Mouse (Mus musculus) monocyte, adult 59 days (primary cell): ENCODE measurements around the gene Efna3. TPM values are rescaled to one million over a fixed set of nuclear protein-coding genes. Genes with fewer than 3 reads are reported as not detected.

Source experiments
- total RNA-seq, 2 experiments: library from RNA; stranded (reverse); gene quantifications; one replicate each; pipeline ENCODE4 v1.2.4; 2023

Efna3 gene
- total RNA-seq: not detected

DNA sequence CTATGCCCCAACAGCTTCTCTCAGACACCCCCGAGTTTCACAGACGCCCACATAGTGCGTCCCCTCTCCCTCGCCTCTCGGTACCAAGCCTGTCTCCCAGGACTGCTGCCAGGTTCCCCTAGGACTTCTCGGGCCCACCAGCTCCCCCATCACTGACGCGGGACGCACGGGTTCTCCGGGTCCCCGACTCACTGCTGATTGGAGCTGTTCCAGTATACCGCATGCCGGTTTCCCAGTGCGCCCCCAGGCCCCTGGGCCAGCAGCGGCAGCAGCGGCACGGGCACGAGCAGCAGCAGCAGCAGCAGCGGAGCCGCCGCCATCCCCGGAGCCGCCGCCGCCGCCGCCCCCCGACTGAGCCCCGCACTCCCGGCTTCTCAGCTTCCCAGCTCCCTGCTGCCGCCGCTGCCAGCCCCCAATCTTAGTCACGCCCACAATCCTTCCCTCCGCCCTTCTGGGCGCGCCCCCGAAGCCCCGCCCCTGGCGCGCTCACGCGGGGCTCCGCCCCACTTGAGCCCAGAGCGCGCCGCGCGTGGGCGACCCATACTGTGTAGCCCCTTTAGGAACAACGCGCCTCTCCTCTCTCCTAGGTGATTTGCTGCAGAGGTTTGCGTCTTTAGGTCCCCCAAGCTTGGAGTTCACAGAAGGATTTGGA, at the start of gene Efna3:
Gene Efna3 (minus strand): TSS at position 452 of the 652 bp plus-strand sequence.

DNA sequence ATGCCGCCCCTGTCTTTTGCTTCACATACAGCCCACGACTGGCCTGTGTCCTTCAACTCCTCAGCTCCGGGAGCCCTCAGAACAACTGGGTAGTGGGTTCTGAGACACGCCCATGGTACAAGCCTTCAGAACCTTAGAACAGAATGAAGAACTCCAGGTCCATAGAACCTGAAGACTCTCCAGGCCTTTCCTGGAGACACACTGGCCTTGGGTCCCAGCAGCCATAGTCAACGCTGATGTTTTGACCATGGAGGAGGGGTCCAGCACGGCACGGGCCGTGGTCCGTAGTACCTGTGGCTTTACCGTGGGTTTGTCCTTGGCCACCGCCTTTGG, 42.4 kb upstream of the Efna3 start, which contains the start of gene Dcst1:
Gene Dcst1 (minus strand): TSS at position 101 of the 333 bp plus-strand sequence.

DNA sequence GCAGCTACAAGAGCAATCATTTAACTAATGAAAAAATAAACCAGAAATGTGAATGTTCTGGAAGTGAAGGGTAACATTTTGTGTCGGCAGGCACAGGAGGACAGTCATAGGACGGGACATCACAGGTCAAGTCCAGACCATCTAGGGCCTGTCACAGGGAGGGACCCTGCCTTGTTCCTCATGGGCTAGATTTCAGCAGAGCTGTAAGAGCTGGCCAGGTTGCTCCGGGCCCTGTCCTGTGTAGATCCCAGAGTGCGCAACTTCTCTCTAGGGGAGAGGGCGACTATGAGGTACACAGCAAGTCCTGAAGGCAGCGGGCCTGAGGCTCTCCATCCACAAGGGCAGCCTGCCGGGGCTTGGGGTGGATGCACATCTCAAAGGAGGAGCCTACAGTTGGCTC, 38.9 kb upstream of the Efna3 start, which contains the start of gene Dcst2:
Gene Dcst2 (plus strand): TSS at position 301 of the 400 bp plus-strand sequence.

DNA sequence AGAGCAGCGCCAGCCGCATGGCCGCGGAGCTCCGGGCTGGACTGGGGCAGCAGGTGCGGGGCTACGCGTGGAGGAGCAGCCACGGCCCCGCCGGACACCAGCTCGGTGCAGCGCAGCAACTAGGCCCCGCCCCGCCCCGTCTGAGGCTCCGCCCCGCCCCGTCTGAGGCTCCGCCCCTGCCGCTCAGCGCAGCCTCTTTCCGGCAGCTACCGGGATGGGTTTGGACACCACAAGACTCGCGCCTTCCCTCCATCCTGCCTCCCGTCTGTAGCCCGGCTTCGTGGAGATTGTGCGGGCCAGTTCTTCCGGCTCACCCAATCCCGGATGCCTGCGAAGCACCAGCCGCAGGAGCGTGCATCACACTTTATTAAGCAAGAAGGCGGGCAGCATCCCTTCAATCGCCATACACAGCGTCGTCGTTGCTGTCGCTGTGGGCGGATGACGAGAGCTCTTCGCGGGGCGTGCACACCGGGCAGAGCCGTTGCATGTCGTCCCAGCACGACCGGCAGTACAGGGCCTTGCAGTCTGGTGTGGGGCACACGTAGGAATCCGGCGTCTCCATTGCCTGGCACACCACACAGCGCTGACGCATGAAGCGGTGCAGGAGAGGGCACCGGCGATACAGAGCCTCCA, 27.2 kb upstream of the Efna3 start, which contains the start of gene Adam15:
Gene Adam15 (minus strand): TSS at position 128 of the 633 bp plus-strand sequence.

DNA sequence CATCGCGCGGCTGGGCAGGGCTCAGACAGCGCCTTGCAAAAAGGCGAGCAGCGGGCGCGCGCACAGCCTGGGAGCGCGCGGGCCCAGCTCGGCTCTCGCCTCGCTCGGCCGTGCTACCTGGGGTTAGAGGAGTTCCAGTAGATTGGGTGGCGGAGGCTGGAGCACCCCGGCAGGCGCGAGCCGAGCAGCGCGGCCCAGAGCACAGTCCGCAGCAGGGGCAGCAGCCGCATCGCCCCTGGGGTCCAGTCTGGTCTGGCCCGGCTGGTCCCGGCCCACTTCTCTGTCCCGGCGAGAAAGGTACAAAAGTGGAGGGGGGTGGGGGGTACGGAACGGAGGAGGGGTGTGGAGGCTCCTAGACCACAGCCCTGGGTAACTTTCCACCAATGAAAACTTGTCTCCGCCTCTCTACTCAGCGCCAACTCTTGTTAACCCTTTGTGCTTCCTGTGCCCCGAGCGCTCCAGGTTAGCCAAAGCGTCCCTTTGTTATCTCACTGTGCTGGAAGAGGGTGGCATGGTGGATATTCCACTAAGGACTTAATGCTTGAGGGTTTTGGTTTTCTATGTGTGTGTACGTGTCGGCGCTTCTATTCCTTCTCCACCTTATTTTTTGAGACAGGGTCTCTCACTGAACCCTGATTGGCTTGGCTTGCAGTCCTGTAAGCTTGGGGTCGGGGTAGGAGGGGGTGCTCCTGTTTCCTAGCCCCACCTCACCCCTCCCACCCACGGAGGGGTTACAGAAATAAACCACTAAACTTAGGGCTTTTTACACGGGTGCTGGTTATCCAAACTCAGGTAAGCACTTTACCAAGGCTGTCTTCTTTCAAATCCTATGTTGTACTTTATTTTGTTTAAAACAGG, 15.2 kb upstream of the Efna3 start, which contains the start of gene Efna4:
Gene Efna4 (minus strand): TSS at position 308 of the 858 bp plus-strand sequence.

DNA sequence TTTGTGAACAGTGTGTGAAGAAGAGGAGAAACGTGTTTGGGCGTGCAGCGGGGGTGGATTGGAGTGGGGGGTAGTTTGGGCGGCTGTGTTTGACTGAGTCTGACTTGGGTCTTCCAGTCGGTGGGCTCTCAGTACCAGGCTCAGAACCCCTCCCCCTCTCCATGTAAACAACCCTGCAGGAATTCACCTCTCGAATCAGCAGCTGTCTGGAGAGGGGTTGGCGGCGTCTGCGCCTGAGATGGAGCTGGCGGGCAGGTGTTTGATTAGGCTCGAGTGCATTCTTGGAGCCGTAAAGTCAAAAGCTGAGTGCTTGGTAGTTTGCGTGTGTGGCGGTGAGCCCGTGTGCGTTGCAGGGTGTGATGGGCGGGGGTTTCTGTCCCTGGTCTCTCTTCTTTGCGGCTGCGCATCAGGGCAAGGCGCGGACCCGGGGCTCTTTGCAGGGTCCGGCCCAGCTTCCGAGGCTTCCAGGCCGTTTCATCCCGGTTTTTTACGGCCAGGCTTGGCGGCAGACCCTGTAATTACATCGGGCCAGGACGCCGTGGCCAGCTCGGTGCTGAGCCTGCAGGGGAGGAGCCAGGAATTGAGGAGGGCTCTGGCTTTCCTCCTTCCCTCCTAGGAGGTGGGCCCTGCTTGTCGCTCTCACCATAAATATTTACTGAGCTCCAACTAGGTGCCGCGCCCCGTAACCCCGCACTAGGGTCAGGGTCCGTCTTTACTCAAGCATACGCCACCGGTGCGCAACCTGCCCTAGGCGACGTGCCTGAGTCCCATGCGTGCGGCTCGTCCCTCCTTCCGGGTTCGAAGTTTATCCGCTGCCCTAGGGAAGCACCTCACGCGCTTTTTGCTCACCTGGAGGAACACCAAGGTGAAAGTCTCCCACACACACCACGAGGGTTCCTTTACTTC, 41.9 kb downstream of the Efna3 start, which contains the start of gene Efna1:
Gene Efna1 (minus strand): TSS at position 537 of the 906 bp plus-strand sequence.

DNA sequence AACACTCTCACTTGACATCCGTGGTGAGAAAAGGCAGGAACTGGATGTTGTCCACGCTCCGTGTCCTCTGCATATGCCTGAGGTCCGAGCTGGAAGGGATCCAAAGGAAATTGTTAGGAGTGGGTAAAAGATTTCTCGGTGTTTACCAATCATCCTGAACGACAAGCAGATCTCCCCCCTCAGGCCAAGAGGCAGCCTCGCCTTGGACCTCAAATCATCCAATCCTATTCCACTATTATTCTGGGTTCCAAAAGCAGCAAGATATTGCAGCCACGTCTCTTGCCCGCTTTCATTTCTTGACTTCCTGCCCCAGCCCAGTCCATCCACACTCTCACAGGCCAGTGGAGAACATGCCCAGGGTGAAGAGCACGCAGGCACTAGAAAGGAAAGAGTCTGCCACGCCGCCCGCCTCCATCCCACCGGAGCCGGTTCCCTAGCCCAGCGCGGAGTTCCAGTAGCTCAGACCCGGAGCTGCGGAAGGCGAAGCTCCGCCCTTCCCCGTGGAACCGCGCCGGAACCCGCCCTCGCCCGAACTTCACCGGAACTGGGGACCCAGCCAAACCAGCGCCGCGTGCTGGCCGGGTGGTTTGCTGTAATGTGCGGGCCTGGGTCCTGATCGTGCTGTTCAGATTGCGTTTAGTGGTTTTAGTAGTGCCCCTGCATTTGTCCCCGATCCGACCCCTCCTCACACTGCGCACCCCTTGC, 52.6 kb downstream of the Efna3 start, which contains the start of gene Slc50a1:
Gene Slc50a1 (minus strand): TSS at position 520 of the 705 bp plus-strand sequence.

Other genes starting within 250 kb of the Efna3 start
- 10 to 100 TPM; 32.8 to 34.0 TPM for gene Rusc1, start 229.7 kb downstream of the Efna3 start, total RNA-seq
- not detected for gene Gm43738, start 221.9 kb downstream of the Efna3 start, total RNA-seq
- gene Fdps, start 221.0 kb downstream of the Efna3 start, total RNA-seq: 10 to 100 TPM; 34.8 to 48.9 TPM
- gene Pklr, start 186.8 kb downstream of the Efna3 start, total RNA-seq: not detected
- gene Hcn3, start 162.8 kb downstream of the Efna3 start, total RNA-seq: under 1 TPM in 1 of 2 experiments, not detected in 1; 0.31 TPM
- 10 to 100 TPM; 79.1 to 83.2 TPM for gene Clk2, start 158.2 kb downstream of the Efna3 start, total RNA-seq
- 10 to 100 TPM; 82.3 TPM for gene Scamp3, start 145.5 kb downstream of the Efna3 start, total RNA-seq
- gene Fam189b, start 139.8 kb downstream of the Efna3 start, total RNA-seq: 10 to 100 TPM; 12.2 to 13.0 TPM
- 100 to 1,000 TPM; 109 to 114 TPM for gene Gba, start 120.0 kb downstream of the Efna3 start, total RNA-seq
- gene Thbs3, start 107.8 kb downstream of the Efna3 start, total RNA-seq: 1 to 10 TPM; 5.2 to 6.8 TPM
- 10 to 100 TPM; 84.0 to 86.7 TPM for gene Mtx1, start 95.9 kb downstream of the Efna3 start, total RNA-seq
- gene Muc1, start 93.9 kb downstream of the Efna3 start, total RNA-seq: not detected
- gene Krtcap2, start 77.0 kb downstream of the Efna3 start, total RNA-seq: 100 to 1,000 TPM in 1 of 2 experiments, 10 to 100 TPM in 1; 82.1 to 104 TPM
- 1 to 10 TPM in 1 of 2 experiments, under 1 TPM in 1; 0.18 to 1.1 TPM for gene Trim46, start 76.7 kb downstream of the Efna3 start, total RNA-seq
- 10 to 100 TPM; 65.3 to 74.1 TPM for gene Dpm3, start 63.6 kb downstream of the Efna3 start, total RNA-seq
- gene Slc50a1, start 52.4 kb downstream of the Efna3 start, total RNA-seq: 10 to 100 TPM; 49.4 to 58.0 TPM
- gene Efna1, start 41.8 kb downstream of the Efna3 start, total RNA-seq: under 1 TPM in 1 of 2 experiments, not detected in 1; 0.55 TPM
- not detected for gene Efna4, start 15.1 kb upstream of the Efna3 start, total RNA-seq
- 100 to 1,000 TPM; 163 to 179 TPM for gene Adam15, start 27.0 kb upstream of the Efna3 start, total RNA-seq
- not detected for gene Dcst2, start 39.0 kb upstream of the Efna3 start, total RNA-seq
- not detected for gene Dcst1, start 42.3 kb upstream of the Efna3 start, total RNA-seq
- gene Zbtb7b, start 71.8 kb upstream of the Efna3 start, total RNA-seq: 100 to 1,000 TPM; 130 to 146 TPM
- not detected for gene Lenep, start 79.8 kb upstream of the Efna3 start, total RNA-seq
- 10 to 100 TPM; 20.0 to 28.1 TPM for gene Flad1, start 88.9 kb upstream of the Efna3 start, total RNA-seq
- 1 to 10 TPM; 6.1 to 6.2 TPM for gene Cks1b, start 95.4 kb upstream of the Efna3 start, total RNA-seq
- 100 to 1,000 TPM; 110 to 117 TPM for gene Shc1, start 95.5 kb upstream of the Efna3 start, total RNA-seq
- 10 to 100 TPM; 47.6 to 47.8 TPM for gene Pygo2, start 107.2 kb upstream of the Efna3 start, total RNA-seq
- 100 to 1,000 TPM; 114 to 127 TPM for gene Pbxip1, start 113.7 kb upstream of the Efna3 start, total RNA-seq
- gene Pmvk, start 131.6 kb upstream of the Efna3 start, total RNA-seq: 10 to 100 TPM; 11.1 to 16.8 TPM
- under 1 TPM; 0.12 to 0.21 TPM for gene Kcnn3, start 197.2 kb upstream of the Efna3 start, total RNA-seq